Comparison of ENCODE assay signal across 13 mouse cellular contexts in genomic region chr1:133821144-133821543, GRCm38 (mm10). TPM values are rescaled to one million over a fixed set of nuclear protein-coding genes. Genes with fewer than 3 reads are reported as not detected.
DNase-seq lines count a peak whose midpoint lies in the region; ATAC-seq lines count a peak whose summit lies in the region.
"Had no signal": no experiment of that assay in that cellular context is flagged by ENCODE, and none has a peak within 500 bp of the region (broad histone marks: within the 10 kb centered on the region; RNA-seq: fewer than 3 reads in every experiment).

No protein-coding gene starts in this region.

- no peaks in the 10 kb centered on the region for H3K9me3 ChIP-seq in liver, embryonic 12.5 days (replicated peaks)
- H3K9me3 ChIP-seq: stomach, embryonic 15.5 days had no signal

- WGBS in liver, embryonic 12.5 days (ENCODE audit: insufficient replicate concordance), result 39% methylated on average over 5 of the region's 5 CpGs

- 0 out of 2 replicates have a peak overlapping the region, but pooled peaks have one; percentile 26 for H3K27ac ChIP-seq in liver, embryonic 12.5 days
- H3K27ac ChIP-seq: stomach, embryonic 15.5 days had no signal

- H3K4me3 ChIP-seq in liver, embryonic 12.5 days, result no peak overlapping the region
- H3K4me3 ChIP-seq: erythroblast, embryonic 14.5 days; stomach, embryonic 15.5 days had no signal

- intact Hi-C loops in heart, postnatal 14 days (cut with DNase I), result no loop called here

- H3K27me3 ChIP-seq in liver, embryonic 12.5 days (replicated peaks), result no peaks in the 10 kb centered on the region
- no peaks in the 10 kb centered on the region for H3K27me3 ChIP-seq in splenic B cell, adult 2 months (ENCODE audit: control insufficient read depth, insufficient read depth, low read length, poor library complexity, severe bottlenecking)
- H3K27me3 ChIP-seq: stomach, embryonic 15.5 days had no signal

- H3K4me2 ChIP-seq in liver, embryonic 12.5 days, result no peak overlapping the region
- H3K4me2 ChIP-seq: stomach, embryonic 15.5 days had no signal

- no peak for DNase-seq in liver
- peak; percentile 82 for DNase-seq in induced T-regulatory cell, adult 2 months (ENCODE audit: low read depth)
- DNase-seq in splenic B cell, adult 2 months (ENCODE audit: low read depth, low spot score), result peak; percentile 40
- DNase-seq in kidney, adult 18-20 months, result no peak
- DNase-seq in lung, postnatal 36 days, result no peak
- no peak for DNase-seq in heart, postnatal 14 days
- DNase-seq: kidney, postnatal 14 days; lung, adult 18-20 months; right cerebral cortex, adult 18-20 months had no signal

- no peak for ATAC-seq in liver, embryonic 12.5 days
- peak; percentile 86 for ATAC-seq in CD4-positive, CD25-positive, alpha-beta regulatory T cell, adult 4 months

- H3K36me3 ChIP-seq in liver, embryonic 12.5 days, result no peaks in the 10 kb centered on the region
- H3K36me3 ChIP-seq in splenic B cell, adult 2 months (ENCODE audit: control insufficient read depth, insufficient read depth, low read length, poor library complexity, severe bottlenecking), result no peaks in the 10 kb centered on the region
- H3K36me3 ChIP-seq: stomach, embryonic 15.5 days had no signal

- peaks cover 78% of the 10 kb centered on the region for H3K4me1 ChIP-seq in liver, embryonic 12.5 days

- 0 out of 2 replicates have a peak overlapping the region, but pooled peaks have one; percentile 8 for H3K9ac ChIP-seq in liver, embryonic 12.5 days
- H3K9ac ChIP-seq: stomach, embryonic 15.5 days had no signal

RNA-seq across cellular contexts. Expression of gene Atp2b4, which starts 20.3 kb away (rescaled TPM):
- polyA plus RNA-seq in liver, embryonic 12.5 days (2016; fragmentation: Nextera tagmentation; extraction: Ambion mirVana), result 34.1 and 37.6 TPM in 2 replicates
- 10 to 100 TPM in 1 of 2 experiments, 1 to 10 TPM in 1; 9.6 to 12.8 TPM for polyA plus RNA-seq in CD4-positive, CD25-positive, alpha-beta regulatory T cell, adult 4 months (2017; shearing (Covaris generic))
- 10 to 100 TPM; 29.9 to 32.2 TPM for total RNA-seq in heart, postnatal 14 days (2021)

Comparison
In these comparisons a context has a peak if more than half of its experiments do, and no peak if none do; other contexts are left out.
1. DNase-seq: peak in induced T-regulatory cell, adult 2 months (single experiment) and splenic B cell, adult 2 months (single experiment); none in liver (single experiment), kidney, adult 18-20 months (single experiment), lung, postnatal 36 days (single experiment) and heart, postnatal 14 days (0 of 2).